Mouse (Mus musculus) heart, embryonic 14.5 days (tissue): Measurements from ENCODE around the gene Kcnj6. TPM values are rescaled to one million over a fixed set of nuclear protein-coding genes. Genes with fewer than 3 reads are reported as not detected.
A peak's percentile ranks its signal among the peaks of the same experiment; 100 is the strongest.

Source experiments
- ATAC-seq: fragments of 200-750 bp; cut with Nextera tagmentation; 2 replicates; pipeline ENCODE4 v1.8.0; 2017; ENCODE audit warnings: low read depth, moderate TSS enrichment; ENCODE audit not compliant: insufficient number of reproducible peaks, insufficient read depth, low FRiP score
- H3K27ac ChIP-seq, 2 experiments: fragments of 200-500 bp in 1 of 2; fragments of 300-500 bp in 1 of 2; sonication (generic) in 1 of 2; replicated peaks in 1 of 2; 2 replicates each; pipeline ENCODE4 v1.5.1; 2012 to 2014; ENCODE audit warnings: low read depth in 2 of 2, low read length in 2 of 2, control low read depth in 1 of 2, mild to moderate bottlenecking in 1 of 2, mixed read lengths in 1 of 2; ENCODE audit not compliant: control insufficient read depth in 1 of 2, insufficient read depth in 1 of 2
- H3K27me3 ChIP-seq: fragments of 300-500 bp; sonication (generic); 2 replicates; pipeline ENCODE4 v1.6.1; 2014; ENCODE audit warnings: mild to moderate bottlenecking, low read length, control low read depth; ENCODE audit not compliant: control insufficient read depth, insufficient read depth
- H3K36me3 ChIP-seq: fragments of 300-500 bp; sonication (generic); 2 replicates; pipeline ENCODE4 v1.6.1; 2014; ENCODE audit warnings: mild to moderate bottlenecking, control low read depth, low read length, mixed read lengths; ENCODE audit not compliant: control insufficient read depth, insufficient read depth
- H3K4me1 ChIP-seq, 2 experiments: fragments of 200-500 bp in 1 of 2; fragments of 300-500 bp in 1 of 2; sonication (generic) in 1 of 2; 2 replicates each; pipeline ENCODE4 v1.6.1; 2012 to 2014; ENCODE audit warnings: low read length in 2 of 2, control low read depth in 1 of 2, mixed read lengths in 1 of 2; ENCODE audit not compliant: control insufficient read depth in 2 of 2, insufficient read depth in 2 of 2
- H3K4me2 ChIP-seq: fragments of 300-500 bp; sonication (generic); 2 replicates; pipeline ENCODE4 v1.6.1; 2014; ENCODE audit warnings: mild to moderate bottlenecking, low read length
- H3K4me3 ChIP-seq, 2 experiments: fragments of 200-500 bp in 1 of 2; fragments of 300-500 bp in 1 of 2; sonication (generic) in 1 of 2; 2 replicates each; pipeline ENCODE4 v1.5.1; 2012 to 2014; ENCODE audit warnings: low read length in 2 of 2, mild to moderate bottlenecking in 2 of 2, control low read depth in 1 of 2, low read depth in 1 of 2, moderate library complexity in 1 of 2; ENCODE audit not compliant: control insufficient read depth in 1 of 2, insufficient read depth in 1 of 2
- H3K9ac ChIP-seq: fragments of 300-500 bp; sonication (generic); 2 replicates; pipeline ENCODE4 v1.6.1; 2014; ENCODE audit warnings: mild to moderate bottlenecking, low read length
- H3K9me3 ChIP-seq: fragments of 300-500 bp; sonication (generic); 2 replicates; pipeline ENCODE4 v1.6.1; 2016; ENCODE audit warnings: low read length, control low read depth; ENCODE audit not compliant: control insufficient read depth
- WGBS: fragments of 180-500 bp; shearing (Covaris S2); extraction: QIAGEN DNeasy Blood & Tissue Kit; methylation state at CpG from one replicate; pipeline ENCODE4 v1.1.7; 2014; 5-methylcytosine and 5-hydroxymethylcytosine counted together
- polyA plus RNA-seq: library from polyadenylated mRNA; unstranded; fragments of >200 nt; fragmentation: Nextera tagmentation; extraction: Ambion mirVana; gene quantifications from 2 replicates; pipeline ENCODE4 v1.2.1, GENCODE M21; 2014

Kcnj6 gene
- polyA plus RNA-seq, 1 experiment from 2014 or later, result 0.20 TPM

DNA sequence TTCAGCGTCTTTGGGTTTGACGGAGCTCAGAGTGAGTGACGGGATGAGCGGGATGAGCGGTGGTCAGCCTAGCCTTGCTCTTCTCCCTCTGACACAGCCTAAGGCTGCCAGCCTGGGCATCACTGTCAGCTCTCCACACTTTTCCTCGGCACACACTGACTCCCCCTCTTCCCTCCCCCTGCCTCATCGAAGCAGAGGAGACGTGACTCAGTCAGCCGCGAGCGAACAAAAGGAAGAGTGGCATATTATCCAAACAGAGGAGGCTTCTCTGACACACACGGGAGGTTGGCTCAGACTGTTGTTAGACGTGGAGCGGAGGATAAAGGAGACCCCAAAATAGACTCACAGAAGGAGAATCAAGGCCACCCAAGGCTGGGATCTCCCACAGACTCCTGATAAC, 147.1 kb downstream of the Kcnj6 start:
- ATAC-seq, result no peak
- no peaks in the 10 kb centered on the region for H3K27me3 ChIP-seq
- WGBS, result 44% methylated on average over 14 of the region's 14 CpGs
- H3K4me1 ChIP-seq, result peaks cover 0 to 4% of the 10 kb centered on the region in 2 experiments; a peak in 1 of 4 replicates
- H3K4me3 ChIP-seq, result no peak overlapping the region
- no peaks in the 10 kb centered on the region for H3K9me3 ChIP-seq
- H3K27ac ChIP-seq, result no peak overlapping the region
- no peak overlapping the region for H3K4me2 ChIP-seq
- no peaks in the 10 kb centered on the region for H3K36me3 ChIP-seq
- no peak overlapping the region for H3K9ac ChIP-seq

DNA sequence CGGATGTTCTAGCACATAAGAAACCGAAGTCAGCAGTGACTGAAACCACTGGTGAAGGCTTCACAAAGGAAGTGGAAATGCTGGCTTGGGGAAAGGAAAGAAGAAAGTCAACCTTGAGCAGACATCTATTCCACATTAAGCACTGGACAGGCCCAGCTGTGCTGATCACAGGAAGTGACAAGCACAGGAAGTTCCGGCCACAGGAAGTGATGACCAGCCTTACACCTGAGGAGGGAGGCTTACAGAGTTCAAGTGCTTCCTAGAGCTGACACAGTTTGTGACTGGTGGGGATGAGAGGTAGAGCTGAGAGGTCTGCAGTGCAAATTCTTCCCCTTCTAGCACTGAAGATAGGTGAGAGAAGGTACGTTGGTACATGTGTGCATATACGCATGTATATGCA, 151.5 kb downstream of the Kcnj6 start:
- H3K9me3 ChIP-seq, result no peaks in the 10 kb centered on the region
- ATAC-seq, result no peak
- H3K36me3 ChIP-seq, result no peaks in the 10 kb centered on the region
- H3K27ac ChIP-seq, result no peak overlapping the region
- no peak overlapping the region for H3K4me2 ChIP-seq
- no peak overlapping the region for H3K4me3 ChIP-seq
- H3K9ac ChIP-seq, result no peak overlapping the region
- no peaks in the 10 kb centered on the region for H3K27me3 ChIP-seq
- 87% methylated on average over 5 of the region's 5 CpGs for WGBS
- peaks cover 3 to 9% of the 10 kb centered on the region in 2 experiments; a peak in 1 of 4 replicates for H3K4me1 ChIP-seq

DNA sequence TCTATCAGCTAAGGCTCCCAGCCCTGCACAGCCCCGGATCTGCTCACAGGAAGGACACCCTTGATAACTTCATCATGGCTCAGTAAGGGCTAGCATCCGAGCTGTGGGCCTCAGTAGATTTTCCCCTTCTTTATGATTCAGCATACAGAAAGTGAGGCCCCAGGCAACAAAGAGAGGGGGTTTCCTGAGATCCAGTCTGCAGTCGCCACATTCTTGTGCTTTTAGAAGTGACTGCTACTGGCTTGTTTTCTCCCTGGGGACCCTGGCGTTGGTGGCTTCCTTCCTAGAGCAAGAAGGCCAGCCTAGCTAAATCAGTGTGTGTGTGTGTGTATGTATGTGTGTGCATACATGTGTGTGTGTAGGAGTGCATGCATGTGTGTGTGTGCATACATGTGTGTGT, 152.7 kb downstream of the Kcnj6 start:
- Histone ChIP-seq H3K9me3 (no peaks in the 10 kb centered on the region), H3K4me2 (no peak overlapping the region), H3K4me3 (no peak overlapping the region), H3K4me1 (peaks cover 6 to 11% of the 10 kb centered on the region in 2 experiments), H3K36me3 (no peaks in the 10 kb centered on the region), H3K9ac (no peak overlapping the region), H3K27me3 (no peaks in the 10 kb centered on the region), H3K27ac (no peak overlapping the region)
- ATAC-seq, result no peak
- WGBS, result 29% methylated on average over 4 of the region's 4 CpGs

DNA sequence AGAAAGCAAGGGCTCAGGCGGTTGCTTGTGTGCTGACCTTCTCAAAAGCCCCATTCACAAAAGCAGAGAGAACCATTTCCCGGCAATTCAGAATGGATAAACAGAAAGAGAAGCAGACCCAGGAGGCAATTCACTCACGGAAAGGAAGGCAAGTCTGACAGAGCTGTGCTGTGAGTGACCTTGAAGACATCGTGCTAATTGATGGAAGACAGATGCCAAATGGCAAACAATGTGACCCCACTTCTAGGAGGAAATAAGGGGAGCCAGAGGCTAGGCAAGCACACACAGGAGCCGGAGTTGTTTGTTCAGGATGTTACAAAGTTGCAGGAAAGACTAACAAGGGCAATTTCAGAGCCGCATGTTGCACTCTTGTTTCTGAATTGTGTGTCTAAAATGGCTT, 158.1 kb downstream of the Kcnj6 start:
- H3K4me2 ChIP-seq, result no peak overlapping the region
- no peak for ATAC-seq
- H3K9me3 ChIP-seq, result 0 out of 2 replicates have a peak, but pooled peaks cover 2% of the 10 kb centered on the region
- H3K27ac ChIP-seq, result peak overlapping the region; percentile 32 to 33; a peak in 2 of 4 replicates
- H3K9ac ChIP-seq, result peak overlapping the region; percentile 17; the same call in 1 of the 2 replicates
- WGBS, result 24% methylated on average over 6 of the region's 6 CpGs
- H3K4me3 ChIP-seq, result no peak overlapping the region
- peaks cover 14% of the 10 kb centered on the region in 2 experiments for H3K4me1 ChIP-seq
- no peaks in the 10 kb centered on the region for H3K27me3 ChIP-seq
- H3K36me3 ChIP-seq, result no peaks in the 10 kb centered on the region

DNA sequence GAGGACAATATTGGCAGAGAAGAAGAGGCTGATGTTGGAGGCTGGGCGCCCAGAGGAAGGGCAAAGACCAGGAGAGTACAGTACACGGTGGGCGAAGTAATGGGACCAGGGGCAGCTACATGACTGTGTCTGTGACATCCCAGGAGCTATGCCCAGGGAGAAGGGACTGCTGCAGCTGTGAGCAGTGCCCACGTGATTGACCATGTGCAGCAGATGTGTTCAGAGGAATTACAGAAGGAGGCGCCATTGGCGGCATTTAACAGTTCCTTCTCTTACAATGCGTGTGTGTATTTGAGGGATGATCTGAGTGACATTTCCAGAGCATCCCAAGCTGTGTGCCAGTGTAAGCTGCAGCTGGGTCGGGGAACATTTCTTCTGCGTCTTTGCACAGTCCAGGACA, 159.6 kb downstream of the Kcnj6 start:
- H3K4me3 ChIP-seq, result no peak overlapping the region
- no peaks in the 10 kb centered on the region for H3K36me3 ChIP-seq
- peaks cover 11 to 12% of the 10 kb centered on the region in 2 experiments for H3K4me1 ChIP-seq
- ATAC-seq, result no peak
- H3K27me3 ChIP-seq, result no peaks in the 10 kb centered on the region
- no peak overlapping the region for H3K27ac ChIP-seq
- H3K9ac ChIP-seq, result no peak overlapping the region
- 81% methylated on average over 9 of the region's 9 CpGs for WGBS
- H3K4me2 ChIP-seq, result no peak overlapping the region
- H3K9me3 ChIP-seq, result 0 out of 2 replicates have a peak, but pooled peaks cover 2% of the 10 kb centered on the region

DNA sequence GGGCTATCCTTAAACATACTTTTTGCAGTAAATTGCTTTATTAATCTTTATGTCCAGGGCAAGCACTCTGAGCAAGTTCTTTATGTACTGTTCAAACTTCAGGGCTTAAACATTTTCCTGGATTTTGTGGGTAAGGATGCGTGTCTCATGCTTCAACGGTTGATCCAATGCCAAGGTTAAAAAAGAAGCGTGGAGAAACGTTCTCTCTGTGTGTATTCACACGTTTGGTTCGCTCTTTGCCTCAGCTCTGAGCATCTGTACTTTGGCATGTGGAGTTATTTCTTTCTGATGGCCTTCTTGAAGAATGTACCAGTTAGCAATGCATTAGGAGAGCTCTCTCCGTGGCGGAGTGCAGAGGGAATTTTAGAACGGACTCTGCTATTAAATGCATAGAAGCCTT, 163.0 kb downstream of the Kcnj6 start:
- no peak for ATAC-seq
- H3K9ac ChIP-seq, result no peak overlapping the region
- peaks cover 5 to 6% of the 10 kb centered on the region in 2 experiments for H3K4me1 ChIP-seq
- H3K4me2 ChIP-seq, result no peak overlapping the region
- H3K9me3 ChIP-seq, result 0 out of 2 replicates have a peak, but pooled peaks cover 5% of the 10 kb centered on the region
- H3K36me3 ChIP-seq, result no peaks in the 10 kb centered on the region
- whole genome bisulfite sequencing, result 89% methylated on average over 9 of the region's 9 CpGs
- H3K4me3 ChIP-seq, result no peak overlapping the region
- no peak overlapping the region for H3K27ac ChIP-seq
- H3K27me3 ChIP-seq, result no peaks in the 10 kb centered on the region

DNA sequence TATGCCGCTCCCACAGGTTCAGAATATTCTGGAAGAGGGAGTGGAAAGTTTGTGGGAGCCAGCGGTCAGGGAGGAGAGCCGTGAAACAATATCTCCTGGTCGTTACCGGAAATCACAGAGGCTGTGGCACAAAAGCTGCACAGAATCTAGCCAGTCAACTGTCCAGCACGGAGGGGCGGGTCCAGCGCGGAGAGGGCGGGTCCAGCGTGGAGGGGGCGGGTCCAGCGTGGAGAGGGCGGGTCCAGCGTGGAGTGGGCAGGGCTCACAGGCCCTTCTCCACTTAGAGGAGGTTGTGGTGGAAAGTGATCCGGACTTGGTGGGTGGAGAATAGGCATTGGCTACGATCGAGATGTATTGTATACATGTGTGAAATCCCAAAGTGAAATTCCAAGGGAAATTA, 169.3 kb downstream of the Kcnj6 start:
- Histone ChIP-seq H3K27me3 (no peaks in the 10 kb centered on the region), H3K36me3 (no peaks in the 10 kb centered on the region), H3K4me1 (peaks cover 17 to 23% of the 10 kb centered on the region in 2 experiments), H3K27ac (peak overlapping the region; percentile 93 to 94), H3K9ac (no peak overlapping the region), H3K4me3 (no peak overlapping the region), H3K4me2 (no peak overlapping the region), H3K9me3 (0 out of 2 replicates have a peak, but pooled peaks cover 3% of the 10 kb centered on the region)
- no peak for ATAC-seq
- 86% methylated on average over 18 of the region's 18 CpGs for WGBS

DNA sequence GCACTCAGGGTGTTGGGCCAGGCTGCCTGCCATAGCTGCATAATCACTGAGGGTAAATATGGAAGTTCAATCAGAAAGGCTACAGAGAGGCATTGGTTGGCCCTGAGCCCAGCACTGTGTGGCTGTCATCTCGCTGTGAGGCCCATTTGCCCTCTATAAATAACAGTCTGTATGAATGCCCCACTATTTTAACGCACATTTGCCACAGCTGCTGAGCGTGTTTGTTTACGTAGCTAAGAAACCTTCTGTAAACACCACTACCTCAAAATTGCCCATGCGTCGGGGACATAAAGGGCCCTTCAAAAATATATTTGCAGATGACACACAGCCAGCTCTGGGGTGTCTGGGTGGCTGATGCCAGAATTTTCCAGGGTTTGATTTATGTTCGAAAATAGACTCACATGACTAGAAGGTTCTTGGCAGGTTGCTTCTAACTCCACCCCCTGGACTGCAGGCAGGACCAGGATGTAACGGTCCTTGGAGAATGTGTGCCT, 170.4 kb downstream of the Kcnj6 start:
- H3K4me1 ChIP-seq, result peaks cover 20 to 31% of the 10 kb centered on the region in 2 experiments
- WGBS, result 29% methylated on average over 8 of the region's 8 CpGs
- no peaks in the 10 kb centered on the region for H3K27me3 ChIP-seq
- peak; percentile 82 for ATAC-seq
- H3K36me3 ChIP-seq, result no peaks in the 10 kb centered on the region
- peak overlapping the region; percentile 43; the same call in 1 of the 2 replicates for H3K4me2 ChIP-seq
- peak overlapping the region; percentile 93 to 94 for H3K27ac ChIP-seq
- 0 out of 2 replicates have a peak overlapping the region, but pooled peaks have one; percentile 3 for H3K9ac ChIP-seq
- H3K4me3 ChIP-seq, result no peak overlapping the region
- 0 out of 2 replicates have a peak, but pooled peaks cover 3% of the 10 kb centered on the region for H3K9me3 ChIP-seq
